Mouse (Mus musculus) cerebellum, adult 2 months (tissue): ENCODE results near the gene Liph.

Experiments used
- CTCF ChIP-seq: fragments of 200-500 bp; IDR thresholded peaks from 2 replicates; pipeline ENCODE4 v1.5.1; 2011; ENCODE audit warnings: low read depth, mild to moderate bottlenecking, control low read depth, low read length, moderate library complexity, borderline replicate concordance; ENCODE audit not compliant: insufficient read depth
- POLR2A ChIP-seq: fragments of 200-500 bp; IDR thresholded peaks from 2 replicates; pipeline ENCODE4 v1.6.1; 2011; ENCODE audit warnings: low read length, control low read depth, borderline replicate concordance; ENCODE audit not compliant: insufficient read depth

DNA sequence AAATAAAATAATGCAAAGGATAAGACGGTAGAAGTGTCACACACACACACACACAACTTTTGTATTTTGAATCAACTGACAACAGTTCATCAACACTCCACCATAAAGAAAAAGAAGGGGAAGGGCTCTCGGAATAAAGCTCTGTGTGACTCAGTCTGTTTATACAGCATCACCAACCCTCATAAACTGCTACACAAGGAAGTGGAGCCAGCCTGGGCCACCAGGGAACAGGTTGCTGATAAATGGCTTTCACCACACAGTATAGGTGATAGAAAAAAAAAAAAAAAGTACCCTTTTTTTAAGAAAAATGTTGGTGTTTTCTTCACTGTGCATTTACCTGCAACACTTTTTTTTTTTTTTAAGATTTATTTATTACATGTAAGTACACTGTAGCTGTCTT lies 3.7 kb downstream of the Liph start:
- no peak for TF ChIP-seq CTCF
- no peak for TF ChIP-seq POLR2A
